15 mouse cellular contexts compared by ENCODE assay signal in genomic region chr11:87750521-87750920, GRCm38 (mm10). TPM values are rescaled to one million over a fixed set of nuclear protein-coding genes. Genes with fewer than 3 reads are reported as not detected.
DNase-seq lines count a peak whose midpoint lies in the region; ATAC-seq and TF ChIP-seq lines count a peak whose summit lies in the region.
"Had no signal": no experiment of that assay in that cellular context is flagged by ENCODE, and none has a peak within 500 bp of the region (broad histone marks: within the 10 kb centered on the region; RNA-seq: fewer than 3 reads in every experiment).

No protein-coding gene starts in this region.

- peak in 1 of 2 experiments; percentile 36; a peak in 2 of 4 replicates for TF ChIP-seq POLR2A in MEL (IDR thresholded peaks at IDR 0.05; ENCODE audit: control insufficient read depth in 1 of 2, insufficient read depth in 1 of 2, low read depth in 1 of 2, low read length in 2 of 2, poor library complexity in 1 of 2)

- TF ChIP-seq RAD21 in MEL (IDR thresholded peaks at IDR 0.05; ENCODE audit: low read depth, low read length): no peak

- peaks cover 3% of the 10 kb centered on the region for H3K36me3 ChIP-seq in hindbrain, embryonic 10.5 days
- no peaks in the 10 kb centered on the region for H3K36me3 ChIP-seq in hindbrain, embryonic 11.5 days (ENCODE audit: control insufficient read depth, insufficient read depth, low read length)
- H3K36me3 ChIP-seq in MEL (ENCODE audit: control insufficient read depth in 1 of 2, insufficient read depth in 2 of 2, low read length in 2 of 2): peaks cover 0 to 36% of the 10 kb centered on the region in 2 experiments; a peak in 2 of 4 replicates
- H3K36me3 ChIP-seq in liver, embryonic 12.5 days: peaks cover 7% of the 10 kb centered on the region
- no peaks in the 10 kb centered on the region; the same call in 1 of the 2 replicates for H3K36me3 ChIP-seq in kidney, embryonic 16.5 days (ENCODE audit: insufficient read depth, low read length)
- H3K36me3 ChIP-seq: embryonic facial prominence, embryonic 15.5 days; midbrain, embryonic 15.5 days; stomach, embryonic 15.5 days had no signal

- H3K9ac ChIP-seq in hindbrain, embryonic 11.5 days (ENCODE audit: low read depth, low read length): no peak overlapping the region
- H3K9ac ChIP-seq in MEL (ENCODE audit: control insufficient read depth, low read depth, low read length, poor library complexity, severe bottlenecking): peak overlapping the region; percentile 82
- peak overlapping the region; percentile 86 for H3K9ac ChIP-seq in liver, embryonic 12.5 days
- H3K9ac ChIP-seq in kidney, embryonic 16.5 days (replicated peaks; ENCODE audit: low read length): no peak overlapping the region
- H3K9ac ChIP-seq: embryonic facial prominence, embryonic 15.5 days; hindbrain, embryonic 14.5 days; midbrain, embryonic 15.5 days; stomach, embryonic 15.5 days had no signal

- TF ChIP-seq CTCF in MEL (IDR thresholded peaks at IDR 0.05 in 2 of 3, conservative IDR thresholded peaks at IDR 0.05 in 1 of 3; ENCODE audit: control insufficient read depth in 1 of 3, insufficient read depth in 1 of 3, low read depth in 2 of 3, low read length in 3 of 3, poor library complexity in 1 of 3, severe bottlenecking in 1 of 3): no peak

- no peak overlapping the region for H3K4me2 ChIP-seq in hindbrain, embryonic 11.5 days (replicated peaks; ENCODE audit: low read depth, low read length)
- peak overlapping the region; percentile 84 for H3K4me2 ChIP-seq in liver, embryonic 12.5 days
- H3K4me2 ChIP-seq in kidney, embryonic 16.5 days (replicated peaks; ENCODE audit: low read depth, low read length): no peak overlapping the region
- H3K4me2 ChIP-seq: embryonic facial prominence, embryonic 15.5 days; hindbrain, embryonic 14.5 days; midbrain, embryonic 15.5 days; stomach, embryonic 15.5 days had no signal

- no peak for DNase-seq in hindbrain, embryonic 10.5 days (ENCODE audit: low spot score)
- DNase-seq in hindbrain, embryonic 11.5 days (ENCODE audit: low spot score): no peak
- DNase-seq in MEL (ENCODE audit: low read depth, low spot score): peak; percentile 92
- peak; percentile 89 for DNase-seq in thymus, postnatal 0 days (ENCODE audit: low spot score)
- DNase-seq in cerebellum, postnatal 36 days: no peak
- DNase-seq in layer of hippocampus, adult 8-10 months (ENCODE audit: low spot score in 2 of 2): no peak
- DNase-seq: cerebellum, adult 9-10 months had no signal

- H3K27ac ChIP-seq in hindbrain, embryonic 10.5 days: peak overlapping the region; percentile 73; the same call in 1 of the 2 replicates
- H3K27ac ChIP-seq in hindbrain, embryonic 11.5 days (ENCODE audit: low read depth, low read length): no peak overlapping the region
- peak overlapping the region; percentile 100 for H3K27ac ChIP-seq in MEL (ENCODE audit: control insufficient read depth, low read depth, low read length)
- H3K27ac ChIP-seq in liver, embryonic 12.5 days: peak overlapping the region; percentile 100
- no peak overlapping the region for H3K27ac ChIP-seq in kidney, embryonic 16.5 days (ENCODE audit: low read length)
- H3K27ac ChIP-seq: embryonic facial prominence, embryonic 15.5 days; hindbrain, embryonic 14.5 days; midbrain, embryonic 15.5 days had no signal

- H3K4me1 ChIP-seq in hindbrain, embryonic 10.5 days (replicated peaks): peaks cover 29% of the 10 kb centered on the region; the same call in 1 of the 2 replicates
- no peaks in the 10 kb centered on the region for H3K4me1 ChIP-seq in hindbrain, embryonic 11.5 days (replicated peaks; ENCODE audit: control insufficient read depth, insufficient read depth, low read length)
- peaks cover 5 to 50% of the 10 kb centered on the region in 2 experiments; a peak in 3 of 4 replicates for H3K4me1 ChIP-seq in MEL (ENCODE audit: control insufficient read depth in 1 of 2, insufficient read depth in 2 of 2, low read length in 2 of 2)
- peaks cover 86% of the 10 kb centered on the region for H3K4me1 ChIP-seq in liver, embryonic 12.5 days
- peaks cover 12% of the 10 kb centered on the region for H3K4me1 ChIP-seq in kidney, embryonic 16.5 days (ENCODE audit: insufficient read depth, low read length)
- H3K4me1 ChIP-seq: midbrain, embryonic 15.5 days had no signal

- H3K79me2 ChIP-seq in MEL (ENCODE audit: control insufficient read depth, insufficient read depth, low read length, poor library complexity): peaks cover 58% of the 10 kb centered on the region

- H3K9me3 ChIP-seq in hindbrain, embryonic 10.5 days: no peaks in the 10 kb centered on the region
- no peaks in the 10 kb centered on the region for H3K9me3 ChIP-seq in hindbrain, embryonic 11.5 days (ENCODE audit: control insufficient read depth, low read length)
- H3K9me3 ChIP-seq in MEL (replicated peaks; ENCODE audit: insufficient read depth, low read length): no peaks in the 10 kb centered on the region
- no peaks in the 10 kb centered on the region for H3K9me3 ChIP-seq in liver, embryonic 12.5 days (replicated peaks)
- no peaks in the 10 kb centered on the region for H3K9me3 ChIP-seq in kidney, embryonic 16.5 days (ENCODE audit: low read length)
- H3K9me3 ChIP-seq: embryonic facial prominence, embryonic 15.5 days; midbrain, embryonic 15.5 days; stomach, embryonic 15.5 days had no signal

- H3K27me3 ChIP-seq in hindbrain, embryonic 10.5 days (ENCODE audit: insufficient read depth, poor library complexity, severe bottlenecking): no peaks in the 10 kb centered on the region
- no peaks in the 10 kb centered on the region for H3K27me3 ChIP-seq in hindbrain, embryonic 11.5 days (ENCODE audit: control insufficient read depth, insufficient read depth, low read length)
- no peaks in the 10 kb centered on the region for H3K27me3 ChIP-seq in MEL (ENCODE audit: control insufficient read depth in 1 of 2, insufficient read depth in 2 of 2, low read length in 2 of 2)
- no peaks in the 10 kb centered on the region for H3K27me3 ChIP-seq in liver, embryonic 12.5 days (replicated peaks)
- no peaks in the 10 kb centered on the region for H3K27me3 ChIP-seq in kidney, embryonic 16.5 days (ENCODE audit: insufficient read depth, low read length)
- H3K27me3 ChIP-seq: embryonic facial prominence, embryonic 15.5 days; midbrain, embryonic 15.5 days; stomach, embryonic 15.5 days had no signal

- ATAC-seq in hindbrain, embryonic 11.5 days (ENCODE audit: low FRiP score): no peak
- no peak for ATAC-seq in liver, embryonic 12.5 days
- ATAC-seq in kidney, embryonic 16.5 days (ENCODE audit: low FRiP score, low TSS enrichment): no peak
- ATAC-seq: midbrain, embryonic 15.5 days had no signal

- TF ChIP-seq EP300 in MEL (IDR thresholded peaks at IDR 0.05; ENCODE audit: low read depth in 1 of 2, low read length in 2 of 2): no peak

- WGBS in hindbrain, embryonic 10.5 days: 75% methylated on average over 3 of the region's 3 CpGs
- WGBS in hindbrain, embryonic 11.5 days: 78% methylated on average over 3 of the region's 3 CpGs
- 17% methylated on average over 3 of the region's 3 CpGs for WGBS in liver, embryonic 12.5 days (ENCODE audit: insufficient replicate concordance)
- 71% methylated on average over 3 of the region's 3 CpGs for WGBS in kidney, embryonic 16.5 days

- no peak overlapping the region for H3K4me3 ChIP-seq in hindbrain, embryonic 10.5 days
- no peak overlapping the region for H3K4me3 ChIP-seq in hindbrain, embryonic 11.5 days (ENCODE audit: low read depth, low read length)
- H3K4me3 ChIP-seq in MEL (ENCODE audit: control insufficient read depth in 1 of 2, insufficient read depth in 1 of 2, low read depth in 2 of 2, low read length in 2 of 2): peak overlapping the region; percentile 54 to 58
- peak overlapping the region; percentile 51 for H3K4me3 ChIP-seq in liver, embryonic 12.5 days
- no peak overlapping the region for H3K4me3 ChIP-seq in kidney, embryonic 16.5 days (ENCODE audit: low read length)
- H3K4me3 ChIP-seq: embryonic facial prominence, embryonic 15.5 days; midbrain, embryonic 15.5 days; stomach, embryonic 15.5 days had no signal

RNA-seq across cellular contexts. Expression of gene Tspoap1, which starts 9.8 kb away (rescaled TPM):
- polyA plus RNA-seq in hindbrain, embryonic 10.5 days (2016; fragmentation: Nextera tagmentation; extraction: Ambion mirVana): 7.8 and 10.5 TPM in 2 replicates
- 6.4 and 10.0 TPM in 2 replicates for polyA plus RNA-seq in hindbrain, embryonic 11.5 days (2014; fragmentation: Nextera tagmentation; extraction: Ambion mirVana)
- total RNA-seq in MEL (2012; rRNA removed): 3.7 and 5.2 TPM in 2 replicates
- 1 to 10 TPM in 1 of 2 experiments, not detected in 1; 8.6 TPM for polyA plus RNA-seq in MEL (2012; ENCODE audit: insufficient read depth in 1 of 2, insufficient read length in 2 of 2, low read depth in 1 of 2, low replicate concordance in 2 of 2, missing spikeins in 1 of 2)
- polyA plus RNA-seq in liver, embryonic 12.5 days (2016; fragmentation: Nextera tagmentation; extraction: Ambion mirVana): 5.9 and 6.2 TPM in 2 replicates
- 2.6 and 4.0 TPM in 2 replicates for polyA plus RNA-seq in thymus, postnatal 0 days (2015; fragmentation: Nextera tagmentation; extraction: Ambion mirVana)
- polyA plus RNA-seq in kidney, embryonic 16.5 days (2015; fragmentation: Nextera tagmentation; extraction: Ambion mirVana): 4.7 and 5.6 TPM in 2 replicates
- 100 to 1,000 TPM; 145 to 183 (median 166) TPM for total RNA-seq in layer of hippocampus, adult 8-10 months (2022)
- total RNA-seq: gastrocnemius, adult 8-10 months had no signal

RNA-seq across cellular contexts. Expression of gene Supt4a, which starts 13.2 kb away (rescaled TPM):
- polyA plus RNA-seq in hindbrain, embryonic 10.5 days (2016; fragmentation: Nextera tagmentation; extraction: Ambion mirVana): 178 and 184 TPM in 2 replicates
- 162 and 169 TPM in 2 replicates for polyA plus RNA-seq in hindbrain, embryonic 11.5 days (2014; fragmentation: Nextera tagmentation; extraction: Ambion mirVana)
- total RNA-seq in MEL (2012; rRNA removed): 301 and 332 TPM in 2 replicates
- 100 to 1,000 TPM in 1 of 2 experiments, not detected in 1; 223 TPM for polyA plus RNA-seq in MEL (2012; ENCODE audit: insufficient read depth in 1 of 2, insufficient read length in 2 of 2, low read depth in 1 of 2, low replicate concordance in 2 of 2, missing spikeins in 1 of 2)
- 207 and 209 TPM in 2 replicates for polyA plus RNA-seq in liver, embryonic 12.5 days (2016; fragmentation: Nextera tagmentation; extraction: Ambion mirVana)
- 425 and 454 TPM in 2 replicates for polyA plus RNA-seq in thymus, postnatal 0 days (2015; fragmentation: Nextera tagmentation; extraction: Ambion mirVana)
- 156 and 161 TPM in 2 replicates for polyA plus RNA-seq in kidney, embryonic 16.5 days (2015; fragmentation: Nextera tagmentation; extraction: Ambion mirVana)
- 10 to 100 TPM; 61.3 to 76.3 (median 69.6) TPM for total RNA-seq in layer of hippocampus, adult 8-10 months (2022)

RNA-seq across cellular contexts. Expression of gene Mpo, which starts 42.9 kb away (rescaled TPM):
- polyA plus RNA-seq in hindbrain, embryonic 10.5 days (2016; fragmentation: Nextera tagmentation; extraction: Ambion mirVana): 2.8 and 5.0 TPM in 2 replicates
- polyA plus RNA-seq in hindbrain, embryonic 11.5 days (2014; fragmentation: Nextera tagmentation; extraction: Ambion mirVana): 2.8 and 5.3 TPM in 2 replicates
- total RNA-seq in MEL (2012; rRNA removed): not detected in 2 replicates
- under 1 TPM in 1 of 2 experiments, not detected in 1; 0.13 TPM for polyA plus RNA-seq in MEL (2012; ENCODE audit: insufficient read depth in 1 of 2, insufficient read length in 2 of 2, low read depth in 1 of 2, low replicate concordance in 2 of 2, missing spikeins in 1 of 2)
- polyA plus RNA-seq in liver, embryonic 12.5 days (2016; fragmentation: Nextera tagmentation; extraction: Ambion mirVana): 209 and 217 TPM in 2 replicates
- 5.0 and 6.2 TPM in 2 replicates for polyA plus RNA-seq in thymus, postnatal 0 days (2015; fragmentation: Nextera tagmentation; extraction: Ambion mirVana)
- 1.1 and 1.3 TPM in 2 replicates for polyA plus RNA-seq in kidney, embryonic 16.5 days (2015; fragmentation: Nextera tagmentation; extraction: Ambion mirVana)
- under 1 TPM in 1 of 4 experiments, not detected in 3; 0.79 TPM for total RNA-seq in layer of hippocampus, adult 8-10 months (2022)
- total RNA-seq: adrenal gland, adult 18-20 months; gastrocnemius, adult 8-10 months had no signal

Comparison
In these comparisons a context has a peak if more than half of its experiments do, and no peak if none do; other contexts are left out.
1. H3K27ac ChIP-seq: peak in hindbrain, embryonic 10.5 days (single experiment), MEL (single experiment) and liver, embryonic 12.5 days (single experiment); none in hindbrain, embryonic 11.5 days (single experiment) and kidney, embryonic 16.5 days (single experiment).
2. DNase-seq: peak in MEL (single experiment) and thymus, postnatal 0 days (single experiment); none in hindbrain, embryonic 10.5 days (single experiment), hindbrain, embryonic 11.5 days (single experiment), cerebellum, postnatal 36 days (0 of 2) and layer of hippocampus, adult 8-10 months (0 of 2).
3. H3K4me3 ChIP-seq: peak in MEL (2 of 2) and liver, embryonic 12.5 days (single experiment); none in hindbrain, embryonic 10.5 days (single experiment), hindbrain, embryonic 11.5 days (single experiment) and kidney, embryonic 16.5 days (single experiment).
4. H3K9ac ChIP-seq: peak in MEL (single experiment) and liver, embryonic 12.5 days (single experiment); none in hindbrain, embryonic 11.5 days (single experiment) and kidney, embryonic 16.5 days (single experiment).
5. RNA of gene Mpo, which starts 42.9 kb away (polyA plus RNA-seq): 209 to 217 TPM in liver, embryonic 12.5 days; 5.0 to 6.2 TPM in thymus, postnatal 0 days, 2.8 to 5.0 TPM in hindbrain, embryonic 10.5 days, 2.8 to 5.3 TPM in hindbrain, embryonic 11.5 days, 1.1 to 1.3 TPM in kidney, embryonic 16.5 days and 0.13 TPM in MEL; every median in the first group is over 10 times any median in the second.